Mouse (Mus musculus): ENCODE data around the gene Tom1l1.

GRCm38 (mm10) chr11:90726730-90727129 is 38.6 kb upstream of the Tom1l1 start:
- TF ChIP-seq CTCF (IDR thresholded peaks at IDR 0.05; ENCODE audit: low read depth, low read length) (no peak), POLR2A (IDR thresholded peaks at IDR 0.05; ENCODE audit: extremely low read depth, insufficient read depth, low read length) (no peak)

Data from liver, adult 2 months (tissue).